Mouse (Mus musculus) CH12.LX (cell line): ENCODE data around the gene Slc4a1. TPM values are rescaled to one million over a fixed set of nuclear protein-coding genes. Genes with fewer than 3 reads are reported as not detected.
"Not testable (repeated sequence)": the region's sequence is repeated elsewhere in the genome, so short reads cannot be mapped to it uniquely, and the experiment has no call there.

Source experiments
- DNase-seq: peaks from one replicate; pipeline ENCODE4 v3.0.0-alpha.2; 2013; ENCODE audit errors: extremely low read depth
- H3K27ac ChIP-seq: 2 replicates; pipeline ENCODE4 v1.5.1; 2012; ENCODE audit warnings: low read depth, mild to moderate bottlenecking, control low read depth, moderate library complexity; ENCODE audit not compliant: insufficient read depth
- H3K27me3 ChIP-seq: replicated peaks from 2 replicates; pipeline ENCODE3; 2012; ENCODE audit warnings: inconsistent platforms
- H3K36me3 ChIP-seq, 2 experiments: replicated peaks in 1 of 2; 2 replicates each; pipeline versions ENCODE3 to v1.6.1; 2012; ENCODE audit warnings: inconsistent platforms in 1 of 2, low read length in 1 of 2, mild to moderate bottlenecking in 1 of 2, mixed read lengths in 1 of 2, moderate library complexity in 1 of 2; ENCODE audit not compliant: control insufficient read depth in 1 of 2, insufficient read depth in 1 of 2
- H3K4me1 ChIP-seq, 2 experiments: 2 replicates each; pipeline ENCODE4 v1.6.1; 2012; ENCODE audit warnings: inconsistent platforms in 1 of 2, moderate library complexity in 1 of 2; ENCODE audit not compliant: insufficient read depth in 2 of 2, control insufficient read depth in 1 of 2
- H3K4me2 ChIP-seq: 2 replicates; pipeline ENCODE4 v1.6.1; 2012; ENCODE audit warnings: low read depth, mild to moderate bottlenecking, control low read depth; ENCODE audit not compliant: poor library complexity, insufficient read depth, severe bottlenecking
- H3K4me3 ChIP-seq, 3 experiments: fragments of 150-350 bp in 1 of 3; sonication (generic) in 1 of 3; replicated peaks in 1 of 3; 2 replicates each; pipeline versions ENCODE3 to v1.5.1; 2011 to 2012; ENCODE audit warnings: low read depth in 2 of 3, low read length in 2 of 3, mild to moderate bottlenecking in 2 of 3, moderate library complexity in 2 of 3, control low read depth in 1 of 3, improper control_type of control experiment in 1 of 3, inconsistent platforms in 1 of 3, mixed read lengths in 1 of 3; ENCODE audit not compliant: poor library complexity in 1 of 3
- H3K79me2 ChIP-seq: replicated peaks from 2 replicates; pipeline ENCODE4 v1.6.1; 2012; ENCODE audit warnings: mild to moderate bottlenecking, moderate library complexity; ENCODE audit not compliant: control insufficient read depth, poor library complexity, insufficient read depth, severe bottlenecking; ENCODE audit errors: extremely low read depth
- H3K9ac ChIP-seq: 2 replicates; pipeline ENCODE4 v1.6.1; 2012; ENCODE audit warnings: low read depth, mild to moderate bottlenecking, control low read depth, moderate library complexity; ENCODE audit not compliant: insufficient read depth
- H3K9me3 ChIP-seq: replicated peaks from 2 replicates; pipeline ENCODE3; 2012; ENCODE audit warnings: low read length, inconsistent platforms, mixed read lengths
- ELF1 ChIP-seq: IDR thresholded peaks from 2 replicates; pipeline ENCODE4 v1.6.1; 2014; ENCODE audit warnings: low read depth, mild to moderate bottlenecking, inconsistent platforms, low read length, improper control_type of control experiment
- ETS1 ChIP-seq: conservative IDR thresholded peaks from 2 replicates; pipeline ENCODE4 v1.6.1; 2012; ENCODE audit warnings: low read depth, mild to moderate bottlenecking, inconsistent platforms, low read length, improper control_type of control experiment, moderate library complexity
- IRF4 ChIP-seq: IDR thresholded peaks from 2 replicates; pipeline ENCODE4 v1.6.1; 2014; ENCODE audit warnings: low read depth, mild to moderate bottlenecking, inconsistent platforms, low read length, improper control_type of control experiment
- KAT2A ChIP-seq: IDR thresholded peaks from 2 replicates; pipeline ENCODE4 v1.6.1; 2012; ENCODE audit warnings: low read length, improper control_type of control experiment, inconsistent platforms; ENCODE audit not compliant: insufficient replicate concordance
- MEF2A ChIP-seq: IDR thresholded peaks from 2 replicates; pipeline ENCODE4 v1.6.1; 2014; ENCODE audit warnings: low read depth, mild to moderate bottlenecking, inconsistent platforms, low read length, improper control_type of control experiment, borderline replicate concordance
- MXI1 ChIP-seq: IDR thresholded peaks from 2 replicates; pipeline ENCODE4 v1.6.1; 2011; ENCODE audit warnings: mild to moderate bottlenecking, low read depth, low read length, improper control_type of control experiment
- NELFE ChIP-seq: IDR thresholded peaks from 2 replicates; pipeline ENCODE4 v1.6.1; 2011; ENCODE audit warnings: low read depth, low read length, improper control_type of control experiment
- NRF1 ChIP-seq: IDR thresholded peaks from 2 replicates; pipeline ENCODE4 v1.6.1; 2014; ENCODE audit warnings: low read depth, mild to moderate bottlenecking, inconsistent platforms, low read length, improper control_type of control experiment, moderate library complexity
- RAD21 ChIP-seq: IDR thresholded peaks from 2 replicates; pipeline ENCODE4 v1.6.1; 2011; ENCODE audit warnings: low read depth, mild to moderate bottlenecking, low read length, improper control_type of control experiment, moderate library complexity
- TBP ChIP-seq: conservative IDR thresholded peaks from 2 replicates; pipeline ENCODE4 v1.6.1; 2011; ENCODE audit warnings: low read depth, low read length, improper control_type of control experiment
- USF2 ChIP-seq: conservative IDR thresholded peaks from 2 replicates; pipeline ENCODE4 v1.6.1; 2011; ENCODE audit warnings: low read depth, low read length, improper control_type of control experiment
- ZKSCAN1 ChIP-seq: IDR thresholded peaks from 2 replicates; pipeline ENCODE4 v1.6.1; 2012; ENCODE audit warnings: low read depth, inconsistent platforms, low read length, improper control_type of control experiment, borderline replicate concordance
- ZNF384 ChIP-seq: IDR thresholded peaks from 2 replicates; pipeline ENCODE4 v1.6.1; 2012; ENCODE audit warnings: low read depth, low read length, improper control_type of control experiment, inconsistent platforms
- dilution Hi-C: fragments of 300-500 bp; cut with MboI; formaldehyde crosslinking; loops from 2 replicates; pipeline ENCODE4 v1.14.3; 2020; ENCODE audit warnings: low sequenced_read_pairs; ENCODE audit not compliant: extremely low pct_unique_long_range_greater_than_20kb, extremely low pct_ligation_motif_present
- in situ Hi-C: fragments of 300-500 bp; cut with MboI; formaldehyde crosslinking; loops from 3 replicates; pipeline ENCODE4 v1.14.3; 2019; ENCODE audit warnings: low sequenced_read_pairs, low pct_ligation_motif_present, low pct_unique_long_range_greater_than_20kb, mixed read lengths
- polyA plus RNA-seq: library from polyadenylated mRNA; unstranded; fragments of >175 nt; gene quantifications from 2 replicates; pipeline ENCODE4 v1.2.1, GENCODE M21; 2012; ENCODE audit warnings: low read depth; ENCODE audit not compliant: insufficient read length
- total RNA-seq, 2 experiments: library from RNA; depleted of rRNA; stranded (reverse); fragments of 300-350 nt in 1 of 2; fragments of >200 nt in 1 of 2; gene quantifications; 2 replicates each; pipeline ENCODE4 v1.2.3; 2012 to 2014

Gene Slc4a1
- total and polyA plus RNA-seq, 3 experiments = 0.08 TPM; not detected in 2

- TF ChIP-seq USF2 = no peak
- peak; percentile 58 for TF ChIP-seq NELFE
- peak; percentile 75; the same call in 1 of the 2 replicates for TF ChIP-seq MXI1
Measured at GRCm38 (mm10) chr11:102411704-102412103, 45.7 kb upstream of the Slc4a1 start (continued).

GRCm38 (mm10) chr11:102411061-102411460 lies 45.1 kb upstream of the Slc4a1 start:
- H3K27me3 ChIP-seq = no peaks in the 10 kb centered on the region
- H3K79me2 ChIP-seq = peaks cover 7% of the 10 kb centered on the region
- H3K4me2 ChIP-seq = no peak overlapping the region
- H3K36me3 ChIP-seq = peaks cover 0 to 1% of the 10 kb centered on the region in 2 experiments
- H3K4me1 ChIP-seq = peaks cover 9 to 24% of the 10 kb centered on the region in 2 experiments
- in situ Hi-C loops = loop anchor here (5.0 kb wide), 1 partner anchor 119 kb away; no protein-coding TSS in a partner anchor
- no peak for DNase-seq
- no peaks in the 10 kb centered on the region for H3K9me3 ChIP-seq
- H3K4me3 ChIP-seq = no peak overlapping the region
- dilution Hi-C loops = loop anchor here (25.0 kb wide), 1 partner anchor 99 kb away; the partner anchor contains the start of gene Ubtf
- TF ChIP-seq IRF4 = no peak
- TF ChIP-seq ZKSCAN1 = no peak
- no peak for TF ChIP-seq RAD21
- TF ChIP-seq NRF1 = no peak
- no peak for TF ChIP-seq KAT2A
- no peak for TF ChIP-seq MEF2A
- H3K9ac ChIP-seq = no peak overlapping the region
- no peak overlapping the region for H3K27ac ChIP-seq

- peaks cover 13 to 31% of the 10 kb centered on the region in 2 experiments for H3K4me1 ChIP-seq
- H3K27ac ChIP-seq, H3K36me3 ChIP-seq, H3K9me3 ChIP-seq, H3K4me3 ChIP-seq, DNase-seq, H3K9ac ChIP-seq, H3K27me3 ChIP-seq, H3K4me2 ChIP-seq: not testable (repeated sequence)
- in situ Hi-C loops = loop anchor here (5.0 kb wide), 1 partner anchor 118 kb away; no protein-coding TSS in a partner anchor
- peaks cover 12% of the 10 kb centered on the region for H3K79me2 ChIP-seq
- TF ChIP-seq ZNF384 = peak; percentile 71
- dilution Hi-C loops = loop anchor here (25.0 kb wide), 1 partner anchor 98 kb away; the partner anchor contains the start of gene Ubtf
Measured at GRCm38 (mm10) chr11:102410345-102410744, 44.3 kb upstream of the Slc4a1 start.

- H3K4me2 ChIP-seq = no peak overlapping the region
- in situ Hi-C loops = loop anchor here (5.0 kb wide), 2 partner anchors 88 to 118 kb away; no protein-coding TSS in a partner anchor
- no peak for DNase-seq
- no peak overlapping the region for H3K4me3 ChIP-seq
- peaks cover 12% of the 10 kb centered on the region for H3K79me2 ChIP-seq
- H3K4me1 ChIP-seq = peaks cover 10 to 35% of the 10 kb centered on the region in 2 experiments
- H3K9me3 ChIP-seq = no peaks in the 10 kb centered on the region
- peaks cover 9 to 12% of the 10 kb centered on the region in 2 experiments for H3K36me3 ChIP-seq
- TF ChIP-seq ELF1 (no peak), MXI1 (no peak), ETS1 (no peak), TBP (no peak)
- no peak overlapping the region for H3K9ac ChIP-seq
- dilution Hi-C loops = loop anchor here (25.0 kb wide), 1 partner anchor 98 kb away; the partner anchor contains the start of gene Ubtf
- no peaks in the 10 kb centered on the region for H3K27me3 ChIP-seq
- H3K27ac ChIP-seq = no peak overlapping the region
Measured at GRCm38 (mm10) chr11:102409795-102410330, 43.9 kb upstream of the Slc4a1 start.
